Mouse (Mus musculus) limb, embryonic 14.5 days (tissue): ENCODE data around the gene Fyb. TPM values are rescaled to one million over a fixed set of nuclear protein-coding genes. Genes with fewer than 3 reads are reported as not detected.

ENCODE experiments used
- ATAC-seq: fragments of 200-750 bp; cut with Nextera tagmentation; 2 replicates; pipeline ENCODE4 v1.8.0; 2017; ENCODE audit warnings: low read depth, moderate number of reproducible peaks, moderate TSS enrichment; ENCODE audit not compliant: low FRiP score
- DNase-seq: peaks from one replicate; pipeline ENCODE4 v3.0.0-alpha.2; 2015; ENCODE audit warnings: low spot score
- H3K27ac ChIP-seq: fragments of 300-500 bp; sonication (generic); replicated peaks from 2 replicates; pipeline ENCODE4 v1.5.1; 2014; ENCODE audit warnings: low read depth, mild to moderate bottlenecking, low read length, moderate library complexity, mixed read lengths
- H3K27me3 ChIP-seq: fragments of 300-500 bp; sonication (generic); 2 replicates; pipeline ENCODE4 v1.6.1; 2014; ENCODE audit warnings: low read length, mixed read lengths; ENCODE audit not compliant: control insufficient read depth, insufficient read depth
- H3K36me3 ChIP-seq: fragments of 300-500 bp; sonication (generic); 2 replicates; pipeline ENCODE4 v1.6.1; 2014; ENCODE audit warnings: mild to moderate bottlenecking, low read length, moderate library complexity, mixed read lengths; ENCODE audit not compliant: control insufficient read depth, insufficient read depth
- H3K4me1 ChIP-seq: fragments of 300-500 bp; sonication (generic); 2 replicates; pipeline ENCODE4 v1.6.1; 2014; ENCODE audit warnings: antibody characterized with exemption, low read length, mixed read lengths; ENCODE audit not compliant: control insufficient read depth, insufficient read depth
- H3K4me2 ChIP-seq: fragments of 300-500 bp; sonication (generic); replicated peaks from 2 replicates; pipeline ENCODE4 v1.6.1; 2014; ENCODE audit warnings: low read depth, mild to moderate bottlenecking, low read length, moderate library complexity; ENCODE audit not compliant: severe bottlenecking
- H3K4me3 ChIP-seq: fragments of 300-500 bp; sonication (generic); replicated peaks from 2 replicates; pipeline ENCODE4 v1.5.1; 2014; ENCODE audit warnings: low read length
- H3K9ac ChIP-seq: fragments of 300-500 bp; sonication (generic); 2 replicates; pipeline ENCODE4 v1.6.1; 2014; ENCODE audit warnings: mild to moderate bottlenecking, low read depth, low read length, moderate library complexity; ENCODE audit not compliant: severe bottlenecking
- H3K9me3 ChIP-seq: fragments of 300-500 bp; sonication (generic); 2 replicates; pipeline ENCODE4 v1.6.1; 2016; ENCODE audit warnings: low read length; ENCODE audit not compliant: control insufficient read depth
- POLR2A ChIP-seq: fragments of 200-500 bp; IDR thresholded peaks from 2 replicates; pipeline ENCODE4 v1.8.0; 2012; ENCODE audit warnings: inconsistent platforms, mild to moderate bottlenecking, moderate library complexity, borderline replicate concordance; ENCODE audit not compliant: insufficient read depth, insufficient read length; ENCODE audit errors: extremely low read depth
- WGBS: fragments of 180-500 bp; shearing (Covaris S2); extraction: QIAGEN DNeasy Blood & Tissue Kit; methylation state at CpG from one replicate; pipeline ENCODE4 v1.1.7; 2014; 5-methylcytosine and 5-hydroxymethylcytosine counted together
- polyA plus RNA-seq, 2 experiments: library from polyadenylated mRNA; depleted of rRNA in 1 of 2; stranded (reverse) in 1 of 2; unstranded in 1 of 2; fragments of >200 nt; fragmentation: Nextera tagmentation in 1 of 2; extraction: Ambion mirVana in 1 of 2; gene quantifications; 2 replicates each; pipeline versions ENCODE4 v1.2.1 to v1.2.3; 2012 to 2014

Gene Fyb
- polyA plus RNA-seq, 2 experiments = 6.0 to 8.0 TPM

GRCm38 (mm10) chr15:6658081-6658480 is 135.4 kb downstream of the Fyb start:
- 88% methylated on average over 4 of the region's 4 CpGs for WGBS
- H3K9me3 ChIP-seq = no peaks in the 10 kb centered on the region
- H3K27ac ChIP-seq = no peak overlapping the region
- no peaks in the 10 kb centered on the region for H3K4me1 ChIP-seq
- H3K4me3 ChIP-seq = no peak overlapping the region
- DNase-seq = no peak
- no peaks in the 10 kb centered on the region for H3K36me3 ChIP-seq
- H3K4me2 ChIP-seq = no peak overlapping the region
- TF ChIP-seq POLR2A = no peak
- ATAC-seq = no peak
- no peak overlapping the region for H3K9ac ChIP-seq
- H3K27me3 ChIP-seq = no peaks in the 10 kb centered on the region

DNA sequence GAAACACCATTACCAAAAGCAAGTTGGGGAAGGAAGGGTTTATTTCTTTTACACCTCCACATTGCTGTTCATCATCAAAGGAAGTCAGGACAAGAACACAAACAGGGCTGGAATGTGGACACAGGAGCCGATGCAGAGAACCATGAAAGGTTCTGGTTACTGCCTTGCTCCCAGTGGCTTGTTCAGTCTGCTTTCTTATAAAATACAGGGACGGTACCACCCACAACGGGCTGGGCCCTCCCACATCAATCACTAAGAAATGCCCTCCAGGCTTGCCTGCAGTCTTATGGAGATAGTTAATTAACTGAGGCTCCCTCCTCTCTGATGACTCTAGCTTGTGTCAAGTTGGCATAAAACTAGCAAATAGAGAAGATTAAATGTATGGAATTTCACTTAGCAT is 139.3 kb downstream of the Fyb start:
- Histone ChIP-seq H3K4me3 (no peak overlapping the region), H3K9me3 (no peaks in the 10 kb centered on the region), H3K27ac (no peak overlapping the region), H3K36me3 (no peaks in the 10 kb centered on the region), H3K4me2 (no peak overlapping the region), H3K27me3 (no peaks in the 10 kb centered on the region), H3K4me1 (no peaks in the 10 kb centered on the region), H3K9ac (no peak overlapping the region)
- ATAC-seq (no peak), DNase-seq (no peak)
- TF ChIP-seq POLR2A = no peak
- WGBS = 39% methylated on average over 3 of the region's 3 CpGs

GRCm38 (mm10) chr15:6663991-6664390 is 141.3 kb downstream of the Fyb start:
- Histone ChIP-seq H3K4me1 (no peaks in the 10 kb centered on the region), H3K4me3 (no peak overlapping the region), H3K9me3 (no peaks in the 10 kb centered on the region), H3K4me2 (no peak overlapping the region), H3K9ac (no peak overlapping the region), H3K36me3 (no peaks in the 10 kb centered on the region), H3K27ac (no peak overlapping the region), H3K27me3 (no peaks in the 10 kb centered on the region)
- 61% methylated on average over 7 of the region's 7 CpGs for WGBS
- DNase-seq = no peak
- TF ChIP-seq POLR2A = no peak
- no peak for ATAC-seq

- no peaks in the 10 kb centered on the region for H3K9me3 ChIP-seq
- ATAC-seq (peak; percentile 63; the same call in 1 of the 2 replicates), DNase-seq (peak; percentile 6)
- 41% methylated on average over 5 of the region's 5 CpGs for WGBS
- H3K4me3 ChIP-seq = no peak overlapping the region
- no peak overlapping the region for H3K9ac ChIP-seq
- no peaks in the 10 kb centered on the region for H3K27me3 ChIP-seq
- TF ChIP-seq POLR2A = no peak
- H3K4me2 ChIP-seq = no peak overlapping the region
- no peaks in the 10 kb centered on the region for H3K36me3 ChIP-seq
- H3K27ac ChIP-seq = no peak overlapping the region
- H3K4me1 ChIP-seq = no peaks in the 10 kb centered on the region
Measured at GRCm38 (mm10) chr15:6666072-6666471, 143.4 kb downstream of the Fyb start.

DNA sequence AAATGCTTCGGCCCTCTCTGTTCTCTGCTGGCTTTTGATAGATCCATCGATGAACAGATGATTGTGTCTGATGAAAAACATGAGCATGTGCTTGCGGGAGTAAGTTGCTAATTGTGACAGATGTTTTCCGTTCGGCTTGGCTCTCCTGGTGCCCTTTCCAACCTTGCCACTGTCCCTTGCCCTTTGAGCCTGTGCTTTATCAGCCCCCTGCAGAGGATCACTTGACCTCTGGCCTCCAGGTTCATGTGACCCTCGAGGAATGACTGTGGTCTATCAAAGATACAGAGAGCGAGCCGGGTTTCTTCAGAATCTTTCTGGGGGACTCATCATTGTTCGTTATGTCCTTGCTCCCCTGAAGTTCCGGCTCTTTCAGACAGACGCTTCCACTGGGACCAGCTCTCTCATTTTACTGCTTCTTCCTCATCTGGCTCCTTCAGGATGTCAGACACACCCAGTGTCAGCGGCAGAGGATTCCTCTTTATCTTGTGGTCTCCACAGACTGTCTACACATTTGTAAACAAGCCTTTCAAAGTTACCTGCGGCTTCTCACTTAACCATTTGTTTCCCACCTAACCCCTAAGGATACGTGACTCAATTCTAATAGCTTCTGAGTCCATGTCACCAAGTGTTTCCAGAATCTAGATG is 146.3 kb downstream of the Fyb start:
- H3K4me3 ChIP-seq = no peak overlapping the region
- H3K4me2 ChIP-seq = no peak overlapping the region
- H3K4me1 ChIP-seq = no peaks in the 10 kb centered on the region
- WGBS = 29% methylated on average over 14 of the region's 14 CpGs
- no peak overlapping the region for H3K9ac ChIP-seq
- H3K27me3 ChIP-seq = no peaks in the 10 kb centered on the region
- H3K9me3 ChIP-seq = no peaks in the 10 kb centered on the region
- H3K36me3 ChIP-seq = no peaks in the 10 kb centered on the region
- no peak for ATAC-seq
- DNase-seq = no peak
- TF ChIP-seq POLR2A = no peak
- H3K27ac ChIP-seq = no peak overlapping the region

DNA sequence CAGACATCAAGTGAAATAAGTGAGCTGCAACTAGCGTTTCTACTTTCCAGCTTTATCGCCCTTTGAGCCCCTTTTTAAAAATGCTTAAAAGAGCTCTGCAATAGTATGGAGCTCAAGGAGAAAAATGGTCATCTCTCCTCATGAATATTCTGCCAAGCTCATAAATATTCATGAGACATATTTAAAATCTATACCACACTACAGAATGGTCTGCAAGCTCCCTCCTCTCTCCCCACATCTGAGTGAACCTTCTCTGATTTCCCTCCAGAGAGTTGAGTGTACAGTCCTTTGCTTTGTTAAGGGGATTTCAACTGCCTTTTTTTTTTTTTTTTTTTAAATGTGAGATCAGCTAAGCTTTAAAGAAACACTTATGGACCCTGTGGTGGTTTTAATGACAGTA is 155.8 kb downstream of the Fyb start:
- Histone ChIP-seq H3K36me3 (no peaks in the 10 kb centered on the region), H3K4me1 (no peaks in the 10 kb centered on the region), H3K27me3 (no peaks in the 10 kb centered on the region), H3K9me3 (no peaks in the 10 kb centered on the region), H3K9ac (no peak overlapping the region), H3K4me3 (no peak overlapping the region), H3K4me2 (no peak overlapping the region), H3K27ac (no peak overlapping the region)
- 96% methylated on average over 2 of the region's 2 CpGs for WGBS
- DNase-seq (no peak), ATAC-seq (no peak)
- no peak for TF ChIP-seq POLR2A
